Mouse (Mus musculus) heart, embryonic 15.5 days (tissue): ENCODE results near the gene Stx8. TPM values are rescaled to one million over a fixed set of nuclear protein-coding genes. Genes with fewer than 3 reads are reported as not detected.
A peak's percentile ranks its signal among the peaks of the same experiment; 100 is the strongest.

ENCODE experiments used
- ATAC-seq: fragments of 200-750 bp; cut with Nextera tagmentation; replicated peaks from 2 replicates; pipeline ENCODE4 v1.8.0; 2017; ENCODE audit warnings: low read depth, moderate TSS enrichment; ENCODE audit not compliant: insufficient number of reproducible peaks, insufficient read depth, low FRiP score
- H3K27ac ChIP-seq: fragments of 300-500 bp; sonication (generic); 2 replicates; pipeline ENCODE4 v1.5.1; 2015; ENCODE audit warnings: mild to moderate bottlenecking, inconsistent platforms
- H3K27me3 ChIP-seq: fragments of 300-500 bp; sonication (generic); 2 replicates; pipeline ENCODE4 v1.6.1; 2015; ENCODE audit warnings: inconsistent platforms
- H3K36me3 ChIP-seq: fragments of 300-500 bp; sonication (generic); 2 replicates; pipeline ENCODE4 v1.6.1; 2015; ENCODE audit warnings: mild to moderate bottlenecking, inconsistent platforms
- H3K4me1 ChIP-seq: fragments of 300-500 bp; sonication (generic); replicated peaks from 2 replicates; pipeline ENCODE4 v1.6.1; 2015; ENCODE audit warnings: inconsistent platforms
- H3K4me2 ChIP-seq: fragments of 300-500 bp; sonication (generic); 2 replicates; pipeline ENCODE4 v1.6.1; 2015; ENCODE audit warnings: inconsistent platforms, mild to moderate bottlenecking, moderate library complexity
- H3K4me3 ChIP-seq: fragments of 300-500 bp; sonication (generic); 2 replicates; pipeline ENCODE4 v1.5.1; 2015; ENCODE audit warnings: mild to moderate bottlenecking, inconsistent platforms
- H3K9ac ChIP-seq: fragments of 300-500 bp; sonication (generic); 2 replicates; pipeline ENCODE4 v1.6.1; 2015; ENCODE audit warnings: mild to moderate bottlenecking, inconsistent platforms
- H3K9me3 ChIP-seq: fragments of 300-500 bp; sonication (generic); replicated peaks from 2 replicates; pipeline ENCODE4 v1.6.1; 2016; ENCODE audit warnings: inconsistent platforms
- WGBS: fragments of 180-500 bp; shearing (Covaris S2); methylation state at CpG from one replicate; pipeline ENCODE4 v1.1.7; 2015; ENCODE audit warnings: mixed read lengths; 5-methylcytosine and 5-hydroxymethylcytosine counted together
- polyA plus RNA-seq: library from polyadenylated mRNA; unstranded; fragments of >200 nt; fragmentation: Nextera tagmentation; extraction: Ambion mirVana; gene quantifications from 2 replicates; pipeline ENCODE4 v1.2.1, GENCODE M21; 2015

The Stx8 gene
- polyA plus RNA-seq, 1 experiment from 2014 or later: 61.7 TPM

DNA sequence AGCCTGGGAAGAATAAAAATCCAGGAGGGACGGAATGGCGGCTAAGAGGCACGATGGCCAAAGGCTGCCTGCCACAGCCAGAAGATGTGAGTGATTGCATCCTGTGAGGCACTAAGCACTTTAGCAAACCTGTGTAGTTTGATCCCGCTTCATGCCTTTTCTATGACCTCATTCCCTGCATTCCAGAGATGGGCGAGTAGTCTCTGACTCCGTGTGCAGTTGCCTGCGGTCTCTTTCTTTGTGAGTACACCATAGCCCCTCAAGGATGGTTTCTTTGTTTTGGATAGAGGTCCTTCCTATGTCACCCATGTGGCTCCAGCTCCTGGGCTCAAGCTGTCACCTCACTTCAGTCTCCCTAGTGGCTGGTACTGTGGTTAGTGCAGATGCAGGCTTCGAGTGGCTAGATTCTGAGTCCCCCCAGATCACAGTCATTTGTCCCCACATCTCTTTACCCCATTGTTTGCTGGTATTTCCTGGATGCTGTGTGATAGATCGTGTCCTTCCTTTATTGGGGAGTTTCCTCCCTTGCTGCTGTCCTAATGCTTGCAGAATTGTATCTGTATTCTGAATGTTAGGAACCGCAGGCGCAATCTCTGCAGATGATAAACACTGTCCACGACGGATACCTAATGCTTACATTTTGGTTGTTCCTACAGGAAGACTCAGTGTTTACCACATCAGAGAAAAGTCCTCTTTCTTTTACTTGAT is 124.0 kb downstream of the Stx8 start:
- Histone ChIP-seq H3K36me3 (no peaks in the 10 kb centered on the region), H3K4me3 (no peak overlapping the region), H3K9me3 (no peaks in the 10 kb centered on the region), H3K4me2 (peak overlapping the region; percentile 7; the same call in 1 of the 2 replicates), H3K27me3 (no peaks in the 10 kb centered on the region), H3K27ac (0 out of 2 replicates have a peak overlapping the region, but pooled peaks have one; percentile 6), H3K9ac (no peak overlapping the region), H3K4me1 (peaks cover 11% of the 10 kb centered on the region)
- ATAC-seq: no peak
- WGBS: 31% methylated on average over 13 of the region's 13 CpGs

GRCm38 (mm10) chr11:68091975-68092759 is 126.2 kb downstream of the Stx8 start:
- WGBS: 67% methylated on average over 3 of the region's 3 CpGs
- peaks cover 11% of the 10 kb centered on the region for H3K4me1 ChIP-seq
- H3K4me2 ChIP-seq: no peak overlapping the region
- H3K36me3 ChIP-seq: no peaks in the 10 kb centered on the region
- no peak overlapping the region for H3K9ac ChIP-seq
- no peak overlapping the region for H3K27ac ChIP-seq
- no peaks in the 10 kb centered on the region for H3K27me3 ChIP-seq
- ATAC-seq: no peak
- no peaks in the 10 kb centered on the region for H3K9me3 ChIP-seq
- no peak overlapping the region for H3K4me3 ChIP-seq

DNA sequence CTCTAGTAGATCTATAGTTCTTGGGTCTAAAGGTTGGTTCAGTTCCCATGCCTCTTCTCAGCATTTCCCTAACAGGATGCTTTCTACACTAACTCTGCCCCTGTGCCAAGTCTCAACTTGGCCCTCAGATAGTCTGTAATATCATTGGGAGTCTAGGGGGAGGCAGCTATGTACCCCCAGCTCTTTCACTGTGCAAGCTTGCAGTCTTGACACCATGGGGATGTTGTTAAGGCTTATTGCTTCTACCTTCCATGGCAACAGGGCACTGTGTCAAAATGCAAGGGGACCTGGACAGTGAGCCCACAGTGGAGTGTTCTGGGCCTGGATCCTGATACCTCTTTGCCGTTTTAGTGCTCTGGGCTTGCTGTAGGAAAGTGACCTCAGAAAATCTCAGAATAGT is 135.6 kb downstream of the Stx8 start:
- ATAC-seq: no peak
- H3K27me3 ChIP-seq: no peaks in the 10 kb centered on the region
- no peaks in the 10 kb centered on the region for H3K9me3 ChIP-seq
- H3K36me3 ChIP-seq: no peaks in the 10 kb centered on the region
- no peak overlapping the region for H3K4me3 ChIP-seq
- no peak overlapping the region for H3K4me2 ChIP-seq
- no peaks in the 10 kb centered on the region for H3K4me1 ChIP-seq
- H3K27ac ChIP-seq: no peak overlapping the region
- H3K9ac ChIP-seq: no peak overlapping the region
- WGBS: 80% methylated on average over 1 of the region's 1 CpGs

- no peak overlapping the region for H3K27ac ChIP-seq
- ATAC-seq: no peak
- 80% methylated on average over 4 of the region's 4 CpGs for WGBS
Measured at GRCm38 (mm10) chr11:68103480-68103879, 137.5 kb downstream of the Stx8 start.

GRCm38 (mm10) chr11:68106053-68106452 is 140.1 kb downstream of the Stx8 start:
- H3K36me3 ChIP-seq: no peaks in the 10 kb centered on the region
- no peak overlapping the region for H3K9ac ChIP-seq
- H3K4me2 ChIP-seq: no peak overlapping the region
- no peaks in the 10 kb centered on the region for H3K4me1 ChIP-seq
- no peaks in the 10 kb centered on the region for H3K9me3 ChIP-seq
- no peak for ATAC-seq
- H3K27ac ChIP-seq: no peak overlapping the region
- 73% methylated on average over 3 of the region's 3 CpGs for WGBS
- H3K27me3 ChIP-seq: no peaks in the 10 kb centered on the region
- no peak overlapping the region for H3K4me3 ChIP-seq

More at GRCm38 (mm10) chr11:68103480-68103879, 137.5 kb downstream of the Stx8 start:
- Histone ChIP-seq H3K36me3 (no peaks in the 10 kb centered on the region), H3K4me1 (no peaks in the 10 kb centered on the region), H3K9ac (no peak overlapping the region), H3K27me3 (no peaks in the 10 kb centered on the region), H3K4me2 (no peak overlapping the region), H3K4me3 (no peak overlapping the region), H3K9me3 (no peaks in the 10 kb centered on the region)

- WGBS: 34% methylated on average over 11 of the region's 11 CpGs
- Histone ChIP-seq H3K4me1 (peaks cover 10% of the 10 kb centered on the region), H3K4me2 (peak overlapping the region; percentile 31), H3K27me3 (no peaks in the 10 kb centered on the region), H3K36me3 (no peaks in the 10 kb centered on the region), H3K27ac (no peak overlapping the region), H3K4me3 (no peak overlapping the region), H3K9ac (no peak overlapping the region), H3K9me3 (no peaks in the 10 kb centered on the region)
- no peak for ATAC-seq
Measured at GRCm38 (mm10) chr11:68113454-68114100, 147.6 kb downstream of the Stx8 start.

DNA sequence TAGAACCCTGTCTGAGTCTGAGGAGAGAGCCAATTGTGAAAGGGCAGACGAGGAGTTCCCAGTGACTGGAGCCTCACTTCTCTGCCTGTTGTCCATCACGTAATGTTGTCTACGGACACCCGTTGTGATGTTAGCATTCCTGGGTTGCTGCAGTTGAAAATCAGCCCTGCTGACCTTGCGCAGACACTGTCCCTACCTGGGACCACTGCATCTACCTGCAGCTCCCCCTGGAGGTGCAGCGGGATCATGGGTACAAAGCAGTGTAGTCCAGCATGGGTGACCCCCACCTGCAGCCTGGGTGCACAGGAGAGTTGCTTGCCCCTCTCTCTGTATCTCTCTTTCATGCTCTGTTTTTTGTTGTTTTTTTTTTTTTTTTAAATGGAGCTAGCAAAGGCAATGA is 148.2 kb downstream of the Stx8 start:
- Histone ChIP-seq H3K27me3 (no peaks in the 10 kb centered on the region), H3K4me3 (no peak overlapping the region), H3K9me3 (no peaks in the 10 kb centered on the region), H3K27ac (no peak overlapping the region), H3K9ac (no peak overlapping the region), H3K36me3 (no peaks in the 10 kb centered on the region), H3K4me1 (peaks cover 10% of the 10 kb centered on the region), H3K4me2 (no peak overlapping the region)
- ATAC-seq: no peak
- WGBS: 33% methylated on average over 6 of the region's 6 CpGs

- Histone ChIP-seq H3K36me3 (no peaks in the 10 kb centered on the region), H3K4me3 (no peak overlapping the region), H3K4me1 (peaks cover 10% of the 10 kb centered on the region), H3K9ac (no peak overlapping the region), H3K4me2 (no peak overlapping the region), H3K27ac (no peak overlapping the region), H3K9me3 (no peaks in the 10 kb centered on the region), H3K27me3 (no peaks in the 10 kb centered on the region)
- no peak for ATAC-seq
- WGBS: 35% methylated on average over 4 of the region's 4 CpGs
Measured at GRCm38 (mm10) chr11:68116157-68116556, 150.2 kb downstream of the Stx8 start.

- Histone ChIP-seq H3K36me3 (no peaks in the 10 kb centered on the region), H3K4me3 (no peak overlapping the region), H3K9me3 (no peaks in the 10 kb centered on the region), H3K4me2 (no peak overlapping the region), H3K27me3 (no peaks in the 10 kb centered on the region), H3K4me1 (peaks cover 10% of the 10 kb centered on the region), H3K9ac (no peak overlapping the region), H3K27ac (no peak overlapping the region)
- no peak for ATAC-seq
- 93% methylated on average over 10 of the region's 10 CpGs for WGBS
Measured at GRCm38 (mm10) chr11:68117878-68118660, 152.1 kb downstream of the Stx8 start.

GRCm38 (mm10) chr11:68118679-68119078 is 152.7 kb downstream of the Stx8 start:
- H3K36me3 ChIP-seq: no peaks in the 10 kb centered on the region
- no peak overlapping the region for H3K4me2 ChIP-seq
- 85% methylated on average over 4 of the region's 4 CpGs for WGBS
- peaks cover 6% of the 10 kb centered on the region for H3K4me1 ChIP-seq
- no peak overlapping the region for H3K27ac ChIP-seq
- no peak overlapping the region for H3K4me3 ChIP-seq
- no peak overlapping the region for H3K9ac ChIP-seq
- no peak for ATAC-seq
- H3K27me3 ChIP-seq: no peaks in the 10 kb centered on the region
- no peaks in the 10 kb centered on the region for H3K9me3 ChIP-seq

DNA sequence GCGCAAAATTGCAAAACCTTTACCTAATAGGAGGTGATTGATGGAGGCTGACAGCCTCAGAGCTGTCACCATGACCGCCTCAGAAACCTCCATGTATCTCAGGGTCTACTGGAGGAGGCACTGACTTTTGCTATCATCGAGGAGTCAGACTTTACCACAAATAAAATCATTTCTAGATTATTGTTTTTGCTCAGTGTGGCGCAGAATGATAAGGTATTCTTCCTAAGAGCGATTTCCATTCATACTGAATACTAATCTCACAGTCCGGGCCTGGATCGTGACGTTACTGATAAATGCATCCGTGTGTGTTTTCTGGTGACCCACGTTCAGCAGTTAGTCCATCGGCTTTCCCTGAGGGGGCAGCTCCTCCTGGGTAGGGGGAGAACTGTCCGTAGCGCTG is 153.1 kb downstream of the Stx8 start:
- no peak for ATAC-seq
- H3K36me3 ChIP-seq: no peaks in the 10 kb centered on the region
- WGBS: 80% methylated on average over 13 of the region's 13 CpGs
- H3K4me3 ChIP-seq: no peak overlapping the region
- H3K27ac ChIP-seq: no peak overlapping the region
- no peak overlapping the region for H3K4me2 ChIP-seq
- no peaks in the 10 kb centered on the region for H3K27me3 ChIP-seq
- no peak overlapping the region for H3K9ac ChIP-seq
- no peaks in the 10 kb centered on the region for H3K9me3 ChIP-seq
- H3K4me1 ChIP-seq: peaks cover 2% of the 10 kb centered on the region
